9 mouse cellular contexts compared by ENCODE assay signal in genomic region chr1:172247679-172248078, GRCm38 (mm10). TPM values are rescaled to one million over a fixed set of nuclear protein-coding genes. Genes with fewer than 3 reads are reported as not detected.
DNase-seq lines count a peak whose midpoint lies in the region; ATAC-seq and TF ChIP-seq lines count a peak whose summit lies in the region.
"Had no signal": no experiment of that assay in that cellular context is flagged by ENCODE, and none has a peak within 500 bp of the region (broad histone marks: within the 10 kb centered on the region; RNA-seq: fewer than 3 reads in every experiment).

No protein-coding gene starts in this region.

- CTCF ChIA-PET in Patski (lab: Charles Lee), result interaction anchor here (1.0 to 3.9 kb wide), 11 partner anchors 12 to 104 kb away, joined by 3 to 33 read pairs (median 4); partner anchors contain the start of genes Atp1a2, Atp1a4, Casq1 and Igsf8

- in situ Hi-C loops in Patski (cut with MboI; ENCODE audit: low pct_unique_long_range_greater_than_20kb), result no loop called here

- no peaks in the 10 kb centered on the region for H3K9me3 ChIP-seq in forebrain, embryonic 13.5 days (replicated peaks)
- no peaks in the 10 kb centered on the region for H3K9me3 ChIP-seq in kidney, embryonic 15.5 days (replicated peaks)
- H3K9me3 ChIP-seq in midbrain, embryonic 14.5 days (ENCODE audit: control insufficient read depth, low read length), result no peaks in the 10 kb centered on the region
- H3K9me3 ChIP-seq: embryonic facial prominence, embryonic 15.5 days had no signal

- peak; percentile 44 to 52 for DNase-seq in layer of hippocampus, postnatal 10 days (ENCODE audit: low spot score in 2 of 2)
- no peak for DNase-seq in layer of hippocampus, adult 8-10 months (ENCODE audit: low spot score in 2 of 2)
- no peak for DNase-seq in Patski (ENCODE audit: low read depth, low spot score)
- peak; percentile 66 for DNase-seq in midbrain, embryonic 14.5 days
- DNase-seq in urinary bladder, postnatal 36 days (ENCODE audit: low spot score in 2 of 2), result no peak
- no peak for DNase-seq in frontal cortex, postnatal 36 days (ENCODE audit: low spot score in 2 of 2)

- peaks cover 25% of the 10 kb centered on the region for H3K4me1 ChIP-seq in forebrain, embryonic 13.5 days
- H3K4me1 ChIP-seq in kidney, embryonic 15.5 days, result peaks cover 11% of the 10 kb centered on the region
- H3K4me1 ChIP-seq in midbrain, embryonic 14.5 days (ENCODE audit: control insufficient read depth, insufficient read depth, low read length), result 0 out of 2 replicates have a peak, but pooled peaks cover under 1% of the 10 kb centered on the region

- ATAC-seq in Patski, result peak; percentile 69
- peak; percentile 78 for ATAC-seq in forebrain, embryonic 13.5 days
- peak; percentile 57 for ATAC-seq in kidney, embryonic 15.5 days (replicated peaks; ENCODE audit: low FRiP score)
- 0 out of 2 replicates have a peak, but pooled peaks have one; percentile 40 for ATAC-seq in midbrain, embryonic 14.5 days (ENCODE audit: low FRiP score, low TSS enrichment)

- no peaks in the 10 kb centered on the region for H3K27me3 ChIP-seq in Patski
- H3K27me3 ChIP-seq in forebrain, embryonic 13.5 days, result 0 out of 2 replicates have a peak, but pooled peaks cover 3% of the 10 kb centered on the region
- peaks cover 15% of the 10 kb centered on the region for H3K27me3 ChIP-seq in kidney, embryonic 15.5 days
- H3K27me3 ChIP-seq in midbrain, embryonic 14.5 days (ENCODE audit: control insufficient read depth, insufficient read depth, low read length), result peaks cover 5% of the 10 kb centered on the region; the same call in 1 of the 2 replicates

- no peak overlapping the region for H3K4me2 ChIP-seq in forebrain, embryonic 13.5 days
- no peak overlapping the region for H3K4me2 ChIP-seq in kidney, embryonic 15.5 days
- no peak overlapping the region for H3K4me2 ChIP-seq in midbrain, embryonic 14.5 days (ENCODE audit: low read length)
- H3K4me2 ChIP-seq: embryonic facial prominence, embryonic 15.5 days had no signal

- 34% methylated on average over 2 of the region's 2 CpGs for WGBS in forebrain, embryonic 13.5 days
- 36% methylated on average over 2 of the region's 2 CpGs for whole genome bisulfite sequencing in kidney, embryonic 15.5 days
- WGBS in midbrain, embryonic 14.5 days, result 34% methylated on average over 2 of the region's 2 CpGs

- no peak overlapping the region; the same call in 1 of the 2 replicates for H3K27ac ChIP-seq in forebrain, embryonic 13.5 days
- H3K27ac ChIP-seq in kidney, embryonic 15.5 days, result no peak overlapping the region
- H3K27ac ChIP-seq in midbrain, embryonic 14.5 days (replicated peaks; ENCODE audit: low read depth, low read length), result no peak overlapping the region
- H3K27ac ChIP-seq: embryonic facial prominence, embryonic 15.5 days had no signal

- H3K4me3 ChIP-seq in forebrain, embryonic 13.5 days, result no peak overlapping the region
- H3K4me3 ChIP-seq in kidney, embryonic 15.5 days (replicated peaks), result no peak overlapping the region
- no peak overlapping the region for H3K4me3 ChIP-seq in midbrain, embryonic 14.5 days (replicated peaks; ENCODE audit: low read depth, low read length)
- H3K4me3 ChIP-seq: embryonic facial prominence, embryonic 15.5 days had no signal

- no peaks in the 10 kb centered on the region for H3K36me3 ChIP-seq in forebrain, embryonic 13.5 days (ENCODE audit: poor library complexity, severe bottlenecking)
- no peaks in the 10 kb centered on the region for H3K36me3 ChIP-seq in kidney, embryonic 15.5 days
- no peaks in the 10 kb centered on the region for H3K36me3 ChIP-seq in midbrain, embryonic 14.5 days (ENCODE audit: control insufficient read depth, insufficient read depth, low read length)
- H3K36me3 ChIP-seq: embryonic facial prominence, embryonic 15.5 days had no signal

- POLR2A ChIA-PET in Patski (lab: Charles Lee), result interaction anchor here (1.0 kb wide), 1 partner anchor 31 kb away, joined by 3 read pairs; no protein-coding TSS in a partner anchor

- H3K9ac ChIP-seq in forebrain, embryonic 13.5 days, result no peak overlapping the region
- no peak overlapping the region for H3K9ac ChIP-seq in kidney, embryonic 15.5 days
- no peak overlapping the region for H3K9ac ChIP-seq in midbrain, embryonic 14.5 days (replicated peaks; ENCODE audit: low read length)
- H3K9ac ChIP-seq: embryonic facial prominence, embryonic 15.5 days had no signal

- TF ChIP-seq CTCF in Patski (IDR thresholded peaks at IDR 0.05), result peak; percentile 84

RNA-seq across cellular contexts. Expression of gene Atp1a4, which starts 10.5 kb away (rescaled TPM):
- not detected for total RNA-seq in layer of hippocampus, postnatal 10 days (2021)
- total RNA-seq in layer of hippocampus, adult 8-10 months (2022), result not detected
- 0.06 TPM for polyA plus RNA-seq in Patski (2021)
- polyA plus RNA-seq in forebrain, embryonic 13.5 days (2015; fragmentation: Nextera tagmentation; extraction: Ambion mirVana), result 0.10 TPM in 1 of 2 replicates, not detected in the other
- polyA plus RNA-seq in kidney, embryonic 15.5 days (2015; fragmentation: Nextera tagmentation; extraction: Ambion mirVana), result 0.05 TPM in 1 of 2 replicates, not detected in the other
- polyA plus RNA-seq in midbrain, embryonic 14.5 days (2014; fragmentation: Nextera tagmentation; extraction: Ambion mirVana), result not detected in 2 replicates
- polyA plus RNA-seq: embryonic facial prominence, embryonic 15.5 days had no signal

RNA-seq across cellular contexts. Expression of gene Igsf8, which starts 13.8 kb away (rescaled TPM):
- 100 to 1,000 TPM; 178 to 204 TPM for total RNA-seq in layer of hippocampus, postnatal 10 days (2021)
- total RNA-seq in layer of hippocampus, adult 8-10 months (2022), result 100 to 1,000 TPM; 226 to 260 (median 236) TPM
- 148 TPM for polyA plus RNA-seq in Patski (2021)
- 164 and 169 TPM in 2 replicates for polyA plus RNA-seq in forebrain, embryonic 13.5 days (2015; fragmentation: Nextera tagmentation; extraction: Ambion mirVana)
- 48.9 and 54.4 TPM in 2 replicates for polyA plus RNA-seq in kidney, embryonic 15.5 days (2015; fragmentation: Nextera tagmentation; extraction: Ambion mirVana)
- polyA plus RNA-seq in midbrain, embryonic 14.5 days (2014; fragmentation: Nextera tagmentation; extraction: Ambion mirVana), result 55.6 and 61.0 TPM in 2 replicates

RNA-seq across cellular contexts. Expression of gene Casq1, which starts 28.0 kb away (rescaled TPM):
- total RNA-seq in layer of hippocampus, postnatal 10 days (2021), result 1 to 10 TPM; 1.2 to 1.6 TPM
- under 1 TPM in 3 of 4 experiments, not detected in 1; 0.67 to 0.91 (median 0.78) TPM for total RNA-seq in layer of hippocampus, adult 8-10 months (2022)
- polyA plus RNA-seq in Patski (2021), result 4.2 TPM
- polyA plus RNA-seq in forebrain, embryonic 13.5 days (2015; fragmentation: Nextera tagmentation; extraction: Ambion mirVana), result 4.5 TPM in 2 replicates
- polyA plus RNA-seq in kidney, embryonic 15.5 days (2015; fragmentation: Nextera tagmentation; extraction: Ambion mirVana), result 6.2 and 8.9 TPM in 2 replicates
- polyA plus RNA-seq in midbrain, embryonic 14.5 days (2014; fragmentation: Nextera tagmentation; extraction: Ambion mirVana), result 1.6 and 2.3 TPM in 2 replicates

RNA-seq across cellular contexts. Expression of gene Pea15a, which starts 41.1 kb away (rescaled TPM):
- total RNA-seq in layer of hippocampus, postnatal 10 days (2021), result 100 to 1,000 TPM; 351 to 392 TPM
- 100 to 1,000 TPM; 445 to 463 (median 462) TPM for total RNA-seq in layer of hippocampus, adult 8-10 months (2022)
- polyA plus RNA-seq in Patski (2021), result 723 TPM
- 470 and 471 TPM in 2 replicates for polyA plus RNA-seq in forebrain, embryonic 13.5 days (2015; fragmentation: Nextera tagmentation; extraction: Ambion mirVana)
- polyA plus RNA-seq in kidney, embryonic 15.5 days (2015; fragmentation: Nextera tagmentation; extraction: Ambion mirVana), result 107 and 124 TPM in 2 replicates
- 314 and 385 TPM in 2 replicates for polyA plus RNA-seq in midbrain, embryonic 14.5 days (2014; fragmentation: Nextera tagmentation; extraction: Ambion mirVana)

RNA-seq across cellular contexts. Expression of gene Atp1a2, which starts 50.2 kb away (rescaled TPM):
- 100 to 1,000 TPM; 472 TPM for total RNA-seq in layer of hippocampus, postnatal 10 days (2021)
- total RNA-seq in layer of hippocampus, adult 8-10 months (2022), result 100 to 1,000 TPM; 613 to 678 (median 645) TPM
- 0.69 TPM for polyA plus RNA-seq in Patski (2021)
- polyA plus RNA-seq in forebrain, embryonic 13.5 days (2015; fragmentation: Nextera tagmentation; extraction: Ambion mirVana), result 17.6 and 17.8 TPM in 2 replicates
- polyA plus RNA-seq in kidney, embryonic 15.5 days (2015; fragmentation: Nextera tagmentation; extraction: Ambion mirVana), result 2.2 and 2.9 TPM in 2 replicates
- 18.2 and 19.4 TPM in 2 replicates for polyA plus RNA-seq in midbrain, embryonic 14.5 days (2014; fragmentation: Nextera tagmentation; extraction: Ambion mirVana)

Comparison
In these comparisons a context has a peak if more than half of its experiments do, and no peak if none do; other contexts are left out.
1. DNase-seq: peak in layer of hippocampus, postnatal 10 days (2 of 2) and midbrain, embryonic 14.5 days (single experiment); none in layer of hippocampus, adult 8-10 months (0 of 2), Patski (single experiment), urinary bladder, postnatal 36 days (0 of 2) and frontal cortex, postnatal 36 days (0 of 2).
2. Peak in every context shown above with its lines, with median percentiles within 50 percentile points of each other: ATAC-seq.